Mouse (Mus musculus): ENCODE measurements around the gene Paqr3.

The Paqr3 gene

GRCm38 (mm10) chr5:97111207-97111910 is at the start of gene Paqr3:
Paqr3 (minus strand) TSS chr5:97111596.
- peak; percentile 99 for DNase-seq

- DNase-seq: no peak
Measured at GRCm38 (mm10) chr5:97154688-97155087, 43.3 kb upstream of the Paqr3 start.

- DNase-seq: no peak
Measured at GRCm38 (mm10) chr5:97135331-97135730, 23.9 kb upstream of the Paqr3 start.

- DNase-seq: no peak
Measured at GRCm38 (mm10) chr5:97129589-97129988, 18.2 kb upstream of the Paqr3 start.

- peak; percentile 59 for DNase-seq
Measured at GRCm38 (mm10) chr5:97128242-97129226, 17.1 kb upstream of the Paqr3 start.

- DNase-seq: no peak
Measured at GRCm38 (mm10) chr5:97127284-97127683, 15.9 kb upstream of the Paqr3 start.

- DNase-seq: no peak
Measured at GRCm38 (mm10) chr5:97126005-97126404, 14.6 kb upstream of the Paqr3 start.

GRCm38 (mm10) chr5:97125459-97125970 is 14.1 kb upstream of the Paqr3 start:
- DNase-seq: no peak

GRCm38 (mm10) chr5:97124977-97125376 is 13.6 kb upstream of the Paqr3 start:
- no peak for DNase-seq

GRCm38 (mm10) chr5:97110697-97111096 is 699 bp downstream of the Paqr3 start:
- DNase-seq: peak; percentile 26

GRCm38 (mm10) chr5:97110133-97110532 is 1.3 kb downstream of the Paqr3 start:
- no peak for DNase-seq

GRCm38 (mm10) chr5:97108333-97108732 is 3.1 kb downstream of the Paqr3 start:
- no peak for DNase-seq

- DNase-seq: no peak
Measured at GRCm38 (mm10) chr5:97099954-97100353, 11.4 kb downstream of the Paqr3 start.

- no peak for DNase-seq
Measured at GRCm38 (mm10) chr5:97097631-97098041, 13.8 kb downstream of the Paqr3 start.

GRCm38 (mm10) chr5:97095335-97095734 is 16.1 kb downstream of the Paqr3 start:
- no peak for DNase-seq

- no peak for DNase-seq
Measured at GRCm38 (mm10) chr5:97092970-97093369, 18.4 kb downstream of the Paqr3 start.

GRCm38 (mm10) chr5:97090034-97090784 is 21.2 kb downstream of the Paqr3 start:
- DNase-seq: no peak

- no peak for DNase-seq
Measured at GRCm38 (mm10) chr5:97089426-97089825, 22.0 kb downstream of the Paqr3 start.

- DNase-seq: no peak
Measured at GRCm38 (mm10) chr5:97088231-97088630, 23.2 kb downstream of the Paqr3 start.

GRCm38 (mm10) chr5:97087746-97088145 is 23.6 kb downstream of the Paqr3 start:
- DNase-seq: no peak

GRCm38 (mm10) chr5:97087030-97087630 is 24.3 kb downstream of the Paqr3 start:
- no peak for DNase-seq

- DNase-seq: no peak
Measured at GRCm38 (mm10) chr5:97085071-97085470, 26.3 kb downstream of the Paqr3 start.

Measured in right cerebral cortex, postnatal 25 days (tissue).